Mouse (Mus musculus) left cerebral cortex, adult 8-10 months (tissue): ENCODE data around the gene Kif21b. TPM values are rescaled to one million over a fixed set of nuclear protein-coding genes. Genes with fewer than 3 reads are reported as not detected.

Experiments
- DNase-seq, 2 experiments: peaks; one replicate each; pipeline ENCODE4 v3.0.0; 2022; ENCODE audit warnings: low spot score in 2 of 2
- total RNA-seq, 4 experiments: library from RNA; stranded (reverse); gene quantifications; 2 replicates each; pipeline ENCODE4 v1.2.4; 2022

Kif21b gene
- total RNA-seq, result 10 to 100 TPM; 49.0 to 57.8 (median 53.5) TPM

DNA sequence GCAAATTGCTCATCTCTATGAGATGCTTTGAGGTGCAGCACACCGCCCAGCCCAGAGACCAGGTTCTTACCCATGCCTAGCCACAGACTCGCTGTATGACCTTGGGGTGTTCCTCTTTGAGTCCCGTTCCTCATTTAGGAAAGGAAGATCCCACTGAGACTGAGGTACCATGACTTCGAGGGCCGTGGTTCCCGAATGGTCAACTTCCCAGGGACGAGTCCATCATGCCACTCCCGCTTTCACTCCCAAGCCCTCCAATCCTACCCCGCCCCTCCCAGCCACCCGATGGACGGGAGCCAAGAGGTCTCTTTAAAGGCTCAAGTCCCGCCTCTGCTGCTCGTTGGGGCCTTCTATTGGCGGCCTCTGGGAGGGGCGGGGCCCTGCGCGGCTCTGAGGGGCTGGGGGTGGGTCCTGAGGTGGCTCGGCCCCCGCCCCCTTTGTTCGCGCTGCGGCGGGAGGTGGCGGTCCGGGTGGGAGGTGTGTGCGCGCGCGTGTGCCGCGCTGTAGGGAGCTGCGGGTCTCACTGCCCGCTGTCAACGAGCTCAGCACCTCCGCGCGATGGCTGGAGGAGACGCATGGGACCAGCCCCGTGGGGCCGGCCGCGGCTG lies at the start of gene Kif21b:
Kif21b (plus strand) TSS at position 439 of the 608 bp plus-strand sequence.
- peak; percentile 83 to 94 for DNase-seq

DNA sequence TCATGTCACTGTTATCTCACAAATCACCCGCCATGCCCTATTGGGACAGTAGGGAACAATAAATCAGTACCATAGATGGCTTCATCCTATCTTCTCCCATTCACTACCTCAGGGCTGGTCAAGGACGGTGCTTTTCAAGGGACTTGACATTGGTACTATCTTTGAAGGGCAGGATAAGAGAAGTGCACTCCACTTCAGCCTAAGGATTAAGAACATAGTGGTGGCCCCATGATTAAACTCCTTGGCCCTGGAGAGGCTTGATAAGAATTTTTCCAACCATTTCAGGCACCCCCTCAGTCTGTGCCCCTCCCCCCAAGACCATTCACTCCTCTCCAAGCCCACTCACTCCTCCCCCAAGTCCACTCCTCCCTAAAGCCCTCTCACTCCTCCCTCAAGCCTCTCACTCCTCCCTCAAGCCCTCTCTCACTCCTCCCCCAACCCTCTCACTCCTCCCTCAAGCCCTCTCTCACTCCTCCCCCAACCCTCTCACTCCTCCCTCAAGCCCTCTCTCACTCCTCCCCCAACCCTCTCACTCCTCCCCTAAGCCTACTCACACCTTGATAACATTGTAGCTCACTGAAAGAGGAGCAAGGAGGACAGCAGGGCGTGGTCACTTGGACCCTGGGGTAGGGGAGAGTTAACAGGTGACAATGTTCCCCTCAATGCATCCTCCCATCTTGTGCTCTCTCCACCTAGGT lies 45.1 kb upstream of the Kif21b start:
- DNase-seq, result no peak

DNA sequence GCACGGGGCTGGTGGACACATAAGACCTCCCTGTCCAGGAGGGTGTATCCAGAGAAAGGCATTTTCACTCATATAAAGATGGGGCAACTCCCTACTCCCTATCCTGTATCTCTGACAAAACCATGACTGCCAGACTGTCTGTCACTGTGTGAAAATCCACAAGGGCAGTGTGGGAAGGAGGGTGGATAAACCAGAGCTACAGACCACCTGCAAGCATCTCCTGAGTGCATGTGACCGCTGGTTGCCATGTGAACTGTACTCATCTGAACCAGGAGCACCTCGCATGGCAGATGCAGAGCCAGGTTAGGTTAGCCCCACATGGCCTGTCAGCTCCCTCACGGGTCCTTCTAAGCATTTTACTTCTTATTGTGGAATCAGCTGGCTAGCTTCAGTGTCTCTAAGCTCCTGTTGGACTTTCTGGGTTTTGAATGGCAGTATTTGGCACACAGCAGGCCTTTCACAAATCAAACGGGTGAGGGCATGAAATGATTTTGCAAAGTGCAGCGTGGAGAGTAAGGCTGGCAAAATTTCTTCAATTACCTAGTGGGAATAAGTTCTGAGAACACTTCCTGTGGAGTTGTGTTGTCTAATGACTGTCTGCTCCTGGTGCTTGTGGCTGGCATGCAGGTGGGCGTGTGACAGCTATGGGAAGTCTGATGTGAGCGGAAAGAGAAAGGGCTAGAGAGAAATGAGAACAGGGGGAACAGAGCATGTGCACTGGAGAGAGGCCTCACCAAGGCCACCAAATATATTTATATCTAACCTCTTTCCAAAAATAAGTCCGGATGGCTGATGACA lies 41.6 kb upstream of the Kif21b start:
- no peak for DNase-seq

DNA sequence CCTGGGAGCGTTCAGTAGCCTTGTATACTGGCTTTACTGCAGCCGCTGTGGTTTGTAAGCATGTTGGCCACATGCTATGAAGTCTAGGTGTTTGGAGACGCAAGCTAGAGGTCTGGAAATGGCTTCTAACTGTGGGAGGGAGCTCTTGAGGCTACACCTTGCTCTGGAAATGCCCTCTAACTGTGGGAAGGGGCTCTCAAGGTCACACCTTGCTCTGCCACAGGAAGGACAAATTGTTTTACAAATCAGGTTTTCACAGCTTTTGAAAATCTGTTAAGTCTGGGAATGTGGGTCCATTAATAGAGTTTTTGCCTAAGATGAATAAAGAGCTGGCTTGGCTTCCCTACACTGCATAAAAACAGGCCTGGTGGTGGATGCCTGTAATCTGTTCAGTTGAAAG lies 37.5 kb upstream of the Kif21b start:
- DNase-seq, result no peak

DNA sequence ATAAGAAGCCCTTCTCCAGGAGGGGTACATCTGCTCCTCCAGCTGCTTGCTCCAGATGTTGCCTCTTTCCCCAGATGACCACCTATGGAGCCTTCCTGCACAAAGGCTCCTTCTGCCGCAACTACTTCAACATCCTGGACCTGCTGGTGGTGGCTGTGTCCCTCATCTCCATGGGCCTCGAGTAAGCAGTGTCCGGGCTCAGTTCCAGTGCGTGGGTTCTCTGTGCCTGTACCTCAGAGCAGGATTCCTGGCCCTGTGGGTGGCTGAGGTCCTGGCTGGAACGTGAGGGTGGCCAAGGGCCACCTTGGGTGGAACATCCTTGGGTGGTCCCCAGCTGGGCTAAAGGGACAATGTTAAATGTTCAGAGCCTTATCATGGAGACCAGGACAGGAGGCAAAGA lies 36.4 kb upstream of the Kif21b start:
- DNase-seq, result no peak

DNA sequence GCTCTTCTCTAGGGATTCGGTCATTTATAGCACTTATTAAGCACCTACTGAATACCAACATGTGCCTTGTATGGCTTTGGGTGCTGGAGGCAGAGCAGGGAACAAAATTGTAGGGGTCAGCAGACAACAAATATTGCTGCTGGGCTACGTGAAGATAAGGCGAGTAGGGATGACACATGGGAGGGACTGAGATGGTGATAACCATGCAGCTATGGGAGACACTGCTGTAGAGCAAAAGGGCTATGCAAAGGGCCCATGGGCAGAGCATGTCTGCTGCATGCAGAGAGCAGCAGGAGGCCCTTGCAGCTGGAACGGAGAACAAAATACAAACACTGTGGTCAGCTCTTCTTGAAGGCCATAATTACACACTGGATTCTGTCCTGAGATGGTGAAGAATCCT lies 29.1 kb upstream of the Kif21b start:
- no peak for DNase-seq

DNA sequence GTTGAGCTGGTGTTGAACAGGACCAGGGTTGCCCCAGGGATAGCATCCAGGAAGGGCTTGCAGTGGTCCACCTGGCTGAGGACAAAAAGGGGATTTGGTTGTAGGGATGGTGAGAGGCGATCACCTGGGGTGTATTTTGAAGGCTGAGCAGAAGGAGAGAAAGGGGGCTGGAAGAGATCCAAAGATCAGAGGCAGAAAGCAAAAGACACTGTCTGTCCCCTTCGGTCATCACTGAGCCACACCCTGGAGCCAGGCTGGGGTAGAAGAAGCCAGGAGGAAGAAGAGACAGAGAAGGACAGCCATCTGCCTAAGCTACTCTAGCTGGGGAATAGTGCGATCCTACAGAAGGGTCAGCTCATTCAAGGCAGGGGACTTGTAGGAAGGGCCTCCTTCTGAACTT lies 28.6 kb upstream of the Kif21b start:
- DNase-seq, result no peak

DNA sequence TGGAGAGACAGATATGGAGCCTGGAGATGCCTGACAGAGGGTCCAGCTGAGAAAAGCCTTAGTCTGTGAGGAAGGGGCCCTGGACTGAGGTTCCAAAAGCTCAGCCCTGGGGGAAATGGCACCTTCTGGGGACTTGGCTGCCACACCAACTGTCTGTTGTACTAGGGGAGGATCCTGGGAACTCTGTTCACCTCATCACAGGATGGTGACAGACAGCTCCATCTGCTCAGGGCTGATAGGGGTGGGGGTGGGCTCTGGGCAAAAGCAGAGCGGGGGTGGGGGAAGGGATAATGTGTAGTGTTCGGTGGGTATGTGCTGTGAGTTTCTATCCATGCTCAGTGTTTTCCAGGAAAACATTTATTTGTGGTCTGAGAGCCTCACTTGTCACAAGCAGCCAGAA lies 28.2 kb upstream of the Kif21b start:
- no peak for DNase-seq

DNA sequence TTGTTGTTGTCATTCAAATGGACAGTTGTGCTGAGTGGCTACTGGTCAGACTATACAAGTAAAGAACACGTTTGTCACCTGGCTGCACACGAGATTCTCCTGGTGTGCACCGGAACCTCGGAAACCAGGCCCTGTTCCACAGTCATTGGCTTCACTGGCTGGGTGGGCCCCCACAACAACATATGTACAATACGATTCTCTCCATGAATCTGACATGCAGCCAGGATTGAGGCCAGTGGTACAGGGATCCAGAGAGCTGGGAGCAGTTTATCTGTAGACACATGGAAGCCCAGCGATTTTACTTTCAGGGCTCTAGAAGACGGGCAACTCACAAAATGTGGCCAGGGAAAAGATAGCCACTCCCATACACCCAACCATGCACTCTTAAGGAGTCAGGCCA lies 27.5 kb upstream of the Kif21b start:
- no peak for DNase-seq

DNA sequence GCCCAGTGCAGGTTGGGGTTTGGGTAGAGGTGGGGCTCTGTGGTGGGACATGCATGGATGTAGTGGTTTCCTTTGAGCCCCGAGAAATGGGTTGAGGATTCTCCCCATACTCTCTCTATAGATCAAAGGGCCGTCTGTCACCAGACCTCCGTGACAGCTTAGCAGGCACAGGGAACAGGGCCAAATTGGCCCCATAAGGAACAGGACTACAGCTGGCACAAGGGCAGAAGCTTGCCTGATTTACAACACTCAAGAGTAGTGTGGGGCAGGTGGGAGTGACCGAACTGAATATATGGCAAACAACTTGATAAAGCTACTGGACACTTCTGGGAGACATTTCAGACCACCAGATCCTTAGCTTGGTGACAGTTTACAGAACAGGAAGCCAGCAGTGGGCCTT lies 26.4 kb upstream of the Kif21b start:
- no peak for DNase-seq

DNA sequence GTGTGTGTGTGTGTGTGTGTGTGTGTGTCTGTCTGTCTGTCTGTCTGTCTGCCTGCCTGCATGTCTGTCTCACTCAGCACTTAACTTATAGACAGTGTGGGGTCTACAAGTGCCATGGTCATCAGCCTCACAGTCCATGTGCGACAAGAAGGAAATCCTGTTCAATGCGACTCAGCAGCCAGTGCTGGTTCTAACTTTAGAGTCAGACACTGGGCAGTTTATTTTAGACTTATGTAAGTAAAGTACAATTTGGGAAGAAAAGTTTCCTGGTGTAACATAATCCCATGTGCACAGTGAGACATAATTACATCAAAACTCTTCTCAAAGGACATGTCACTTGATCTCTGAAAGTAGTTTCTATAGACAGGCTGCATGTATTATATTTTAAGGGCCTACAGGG lies 21.7 kb upstream of the Kif21b start:
- DNase-seq, result no peak

DNA sequence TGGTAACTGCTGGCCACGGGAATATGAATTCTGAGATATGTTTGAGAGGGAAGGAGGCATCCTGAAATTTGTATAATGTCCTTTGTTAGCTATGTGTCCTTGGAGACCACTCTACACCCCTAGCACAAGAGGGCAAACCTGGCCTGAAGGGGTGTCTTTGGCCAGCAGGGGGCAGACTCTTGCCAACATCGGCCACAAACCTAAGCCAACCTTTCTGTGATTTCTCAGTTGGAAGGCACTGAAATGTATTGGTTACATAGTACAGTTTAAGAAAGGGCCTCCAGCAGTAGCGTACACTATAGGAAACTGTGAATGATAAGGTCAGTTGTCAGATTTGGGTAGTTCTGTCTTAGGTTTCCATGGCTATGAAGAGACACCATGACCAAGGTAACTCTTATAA lies 15.0 kb upstream of the Kif21b start:
- DNase-seq, result no peak

DNA sequence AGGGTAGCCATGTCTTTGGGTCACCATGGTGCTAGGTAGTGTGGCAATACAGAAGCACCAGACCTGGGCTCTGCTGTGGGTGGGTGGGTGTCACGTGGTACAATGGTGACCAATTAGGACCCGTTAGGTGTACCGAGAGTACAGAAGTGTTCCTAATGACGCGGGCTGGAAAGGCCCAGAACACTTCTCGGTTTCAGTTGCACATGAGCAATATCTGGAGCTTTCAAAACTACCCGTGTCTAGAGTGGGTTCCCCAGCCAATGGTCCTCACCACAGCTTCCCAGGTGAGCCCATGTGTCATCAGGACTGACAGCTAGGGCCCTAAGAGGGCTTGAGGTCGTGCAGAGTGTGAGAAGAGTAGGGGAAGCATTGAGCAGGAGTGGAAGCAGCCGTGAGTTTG lies 14.1 kb upstream of the Kif21b start:
- no peak for DNase-seq

DNA sequence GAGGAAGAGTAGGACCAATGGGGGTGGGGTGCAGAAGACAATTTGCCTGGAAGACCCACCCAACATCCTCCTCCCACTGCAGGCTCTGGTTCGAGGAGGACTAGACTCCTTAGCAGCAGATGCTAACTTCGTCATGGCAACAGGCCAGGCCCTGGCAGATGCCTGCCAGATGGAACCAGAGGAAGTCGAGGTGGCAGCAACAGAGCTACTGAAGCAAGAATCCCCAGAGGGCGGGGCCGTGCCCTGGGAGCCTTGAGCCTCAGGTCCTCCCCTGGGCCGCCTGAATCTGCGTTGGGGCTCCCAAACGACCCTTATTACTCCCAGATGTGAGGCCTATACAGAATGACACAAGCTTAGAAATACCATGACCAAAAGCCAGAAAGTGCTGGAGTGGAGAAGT lies 12.3 kb upstream of the Kif21b start:
- peak in 1 of 2 experiments; percentile 89 for DNase-seq

DNA sequence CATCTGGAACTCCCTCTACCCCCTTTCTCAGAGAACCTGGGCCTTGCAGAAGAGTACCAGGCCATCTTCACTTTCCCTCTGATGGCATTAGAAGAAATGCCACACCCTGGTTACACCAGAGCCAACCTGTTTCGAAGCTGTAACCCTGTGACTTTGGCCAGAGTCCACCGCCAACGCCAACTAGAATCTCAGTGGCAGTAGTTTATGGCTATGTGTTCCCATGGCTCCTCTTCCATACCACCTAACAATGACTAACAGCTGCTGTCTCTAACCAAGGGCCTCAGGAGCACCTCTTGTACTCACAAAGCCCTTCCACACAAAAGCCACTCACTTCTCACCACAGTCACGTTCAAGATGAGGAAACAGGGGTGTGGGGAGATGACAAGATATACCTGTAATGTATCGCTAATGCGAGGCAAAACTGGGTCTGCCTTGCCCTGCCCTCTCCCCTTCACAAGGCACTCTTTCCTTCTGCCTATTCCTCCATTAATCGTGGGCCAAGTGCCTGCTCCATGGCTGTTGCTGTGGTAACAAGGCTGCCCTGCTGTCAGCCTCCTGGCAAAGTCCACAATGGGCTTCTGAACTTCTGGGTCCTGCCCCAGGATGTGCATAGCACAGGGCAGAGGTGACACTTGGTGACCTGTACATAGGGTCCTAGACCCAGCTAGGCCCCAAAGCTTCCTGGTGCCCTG lies 11.5 kb upstream of the Kif21b start:
- no peak for DNase-seq

DNA sequence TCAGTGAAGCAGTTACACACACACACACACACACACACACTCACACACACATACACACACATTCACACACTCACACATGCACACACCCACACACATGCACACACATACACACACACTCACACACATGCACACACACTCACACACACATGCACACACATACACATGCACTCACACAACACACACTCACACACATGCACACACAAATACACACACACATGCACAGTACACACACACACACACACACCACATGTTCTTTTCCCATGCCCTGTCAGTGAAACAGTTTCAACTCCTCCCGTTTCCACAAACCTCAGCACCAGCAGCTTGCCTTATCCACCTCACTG lies 11.0 kb upstream of the Kif21b start:
- no peak for DNase-seq

DNA sequence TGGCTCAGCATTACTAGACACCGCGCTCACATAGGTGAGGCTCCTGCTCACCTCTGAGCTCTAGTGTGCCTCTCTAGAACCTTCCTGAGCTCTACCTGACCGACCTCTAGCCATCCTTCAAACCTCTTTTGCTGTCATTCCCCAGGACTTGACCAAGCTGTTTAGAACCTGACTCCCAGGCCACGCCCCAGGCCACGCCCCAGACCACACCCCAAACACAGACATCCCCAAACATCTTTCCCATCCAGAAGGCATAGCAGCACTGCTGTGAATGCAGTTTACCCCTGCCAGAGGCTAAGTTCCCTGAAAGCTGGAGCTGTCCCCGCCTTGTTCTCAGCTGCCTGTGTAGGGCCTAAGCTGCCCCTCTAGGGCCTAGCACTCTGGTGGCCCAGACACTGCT lies 10.4 kb upstream of the Kif21b start:
- DNase-seq, result no peak

DNA sequence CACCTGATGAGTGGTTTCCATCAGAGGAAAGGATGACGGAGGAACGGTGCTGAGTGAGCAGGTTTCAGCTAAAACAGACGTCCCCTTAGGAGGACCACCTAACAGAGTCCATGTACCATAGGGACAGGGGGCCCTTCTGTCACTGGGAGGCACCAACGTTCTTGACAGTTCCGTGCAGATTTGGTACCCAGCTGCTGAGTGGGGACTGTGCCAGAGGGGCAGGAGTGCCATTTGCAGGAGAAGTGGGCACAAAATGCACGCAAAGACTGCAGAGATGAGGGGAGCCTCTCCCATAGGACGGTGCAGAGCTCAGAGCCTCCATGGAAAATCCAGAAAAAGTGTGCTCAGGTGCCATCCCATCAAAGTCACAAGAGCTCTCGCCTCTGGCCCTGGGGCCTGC lies 9.2 kb upstream of the Kif21b start:
- DNase-seq, result no peak

DNA sequence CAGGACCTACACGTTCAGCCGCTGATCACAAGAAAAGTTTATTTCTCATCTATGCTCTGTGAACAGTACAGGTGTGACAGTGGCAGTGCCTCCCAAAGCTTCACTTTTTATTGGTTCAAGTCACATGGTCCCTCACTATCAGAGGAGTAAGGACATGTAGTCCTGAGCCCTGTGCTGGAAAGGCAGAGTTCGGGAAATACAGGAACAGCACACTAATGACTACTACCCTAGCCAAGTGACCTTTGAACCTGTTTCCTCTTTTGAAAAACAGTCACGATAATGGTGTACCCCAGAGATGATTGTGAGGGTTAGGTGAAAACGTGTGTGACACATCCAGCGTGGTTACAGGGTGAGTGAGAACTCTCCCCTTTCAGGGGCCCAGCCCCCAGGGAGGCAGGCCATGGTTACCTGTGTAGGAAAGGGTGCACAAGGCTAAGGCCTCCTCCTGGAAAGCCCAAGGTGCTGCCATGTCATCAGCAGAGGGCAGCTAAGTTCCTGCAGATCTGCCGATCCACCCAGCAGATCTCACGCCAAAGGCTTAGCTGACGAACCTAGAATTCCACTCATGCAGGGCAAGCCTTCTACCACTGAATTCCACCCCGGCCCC lies 4.9 kb upstream of the Kif21b start:
- DNase-seq, result no peak

DNA sequence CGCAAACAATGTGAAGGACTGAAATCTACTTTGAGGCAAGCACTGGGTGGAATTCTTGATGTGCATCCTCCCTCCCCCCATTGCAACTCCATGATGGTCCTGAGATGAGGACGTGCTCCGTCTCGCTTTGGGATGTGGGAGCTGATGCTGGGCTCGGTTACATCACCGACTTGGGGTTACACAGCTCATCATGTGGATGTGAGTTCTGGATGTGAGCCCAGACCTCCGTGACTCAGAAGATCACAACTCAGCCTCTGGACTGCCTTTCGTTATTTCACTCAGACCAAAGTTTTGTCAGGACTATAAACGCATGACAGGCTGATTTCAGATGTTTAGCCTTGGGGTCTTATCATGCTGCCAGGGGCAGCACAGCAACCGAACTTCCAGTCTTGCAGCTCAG lies 4.3 kb upstream of the Kif21b start:
- no peak for DNase-seq

DNA sequence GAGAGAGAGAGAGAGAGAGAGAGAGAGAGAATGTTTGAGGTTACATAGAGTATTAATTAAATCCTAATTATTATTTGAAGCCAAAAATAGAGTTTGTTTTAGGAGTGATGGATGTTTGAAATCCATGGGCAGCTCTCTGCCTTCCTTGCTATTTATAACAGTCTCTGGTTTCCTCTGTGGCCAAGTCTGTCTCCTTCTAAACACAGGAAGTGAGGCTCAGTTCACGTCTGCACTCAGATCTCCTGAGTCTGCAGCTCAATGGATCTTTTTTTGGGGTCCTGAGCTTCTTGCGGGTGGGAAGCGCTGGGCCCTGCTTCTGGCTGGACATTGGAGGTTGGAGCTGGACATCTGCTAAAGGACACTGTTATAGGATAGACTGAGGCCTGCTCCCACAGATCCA lies 3.3 kb upstream of the Kif21b start:
- no peak for DNase-seq

DNA sequence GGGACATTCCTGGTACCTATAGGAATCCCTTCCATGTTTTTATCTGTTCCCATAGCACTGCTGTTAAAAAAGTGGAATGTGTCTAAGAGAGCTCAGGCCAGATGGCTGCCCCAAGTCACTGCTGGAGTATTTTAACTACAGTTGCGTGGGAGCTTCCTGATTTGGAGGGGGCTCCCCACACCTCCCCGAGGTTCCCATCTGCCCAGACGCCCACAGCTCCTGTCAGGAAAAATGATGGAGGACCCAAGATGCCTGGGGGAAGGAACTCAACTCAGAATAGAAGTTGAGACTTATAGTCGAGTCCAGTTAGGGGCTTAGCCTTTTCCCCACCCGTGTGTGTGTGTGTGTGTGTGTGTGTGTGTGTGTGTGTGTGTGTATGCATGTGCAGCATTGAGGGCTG lies 2.8 kb upstream of the Kif21b start:
- peak in 1 of 2 experiments; percentile 90 for DNase-seq
